ENCODE assay signal across 9 mouse cellular contexts in genomic region chr12:26112166-26113019, GRCm38 (mm10).
A peak's percentile ranks its signal among the peaks of the same experiment; 100 is the strongest.
DNase-seq lines count a peak whose midpoint lies in the region; ATAC-seq lines count a peak whose summit lies in the region.
"Had no signal": no experiment of that assay in that cellular context is flagged by ENCODE, and none has a peak within 500 bp of the region (broad histone marks: within the 10 kb centered on the region; RNA-seq: fewer than 3 reads in every experiment).

No protein-coding gene starts in this region.

- no peak for ATAC-seq in liver, embryonic 12.5 days

- no peak overlapping the region for H3K27ac ChIP-seq in liver, embryonic 12.5 days
- H3K27ac ChIP-seq: liver, embryonic 13.5 days had no signal

- DNase-seq in left cerebral cortex, postnatal 4 days, result peak; percentile 93
- no peak for DNase-seq in left cerebral cortex, adult 11 months (ENCODE audit: low spot score)
- DNase-seq in brain, adult 2 months (ENCODE audit: low read depth, low spot score), result peak; percentile 91
- DNase-seq in frontal cortex, postnatal 14 days (ENCODE audit: low spot score in 2 of 2), result peak; percentile 34 to 38
- DNase-seq in kidney, postnatal 10 days, result peak; percentile 52
- peak; percentile 83 for DNase-seq in ovary, adult 18-20 months (ENCODE audit: low spot score)
- no peak for DNase-seq in natural killer cell, adult 2 months (ENCODE audit: low spot score in 2 of 2)
- DNase-seq: liver, embryonic 13.5 days had no signal

- H3K4me3 ChIP-seq in liver, embryonic 12.5 days, result no peak overlapping the region
- H3K4me3 ChIP-seq: liver, embryonic 13.5 days had no signal

- no peak overlapping the region for H3K4me2 ChIP-seq in liver, embryonic 12.5 days
- H3K4me2 ChIP-seq: liver, embryonic 13.5 days had no signal

- H3K9ac ChIP-seq in liver, embryonic 12.5 days, result no peak overlapping the region
- H3K9ac ChIP-seq: liver, embryonic 13.5 days had no signal

- WGBS in liver, embryonic 12.5 days (ENCODE audit: insufficient replicate concordance), result 62% methylated on average over 8 of the region's 8 CpGs

- no peaks in the 10 kb centered on the region for H3K27me3 ChIP-seq in liver, embryonic 12.5 days (replicated peaks)
- H3K27me3 ChIP-seq: liver, embryonic 13.5 days had no signal

- intact Hi-C loops in left cerebral cortex, postnatal 4 days (cut with DNase I), result no loop called here

- no peaks in the 10 kb centered on the region for H3K4me1 ChIP-seq in liver, embryonic 12.5 days
- H3K4me1 ChIP-seq: liver, embryonic 13.5 days had no signal

- no peaks in the 10 kb centered on the region for H3K36me3 ChIP-seq in liver, embryonic 12.5 days
- H3K36me3 ChIP-seq: liver, embryonic 13.5 days had no signal

- no peaks in the 10 kb centered on the region for H3K9me3 ChIP-seq in liver, embryonic 12.5 days (replicated peaks)
- H3K9me3 ChIP-seq: liver, embryonic 13.5 days had no signal

Comparison
In these comparisons a context has a peak if more than half of its experiments do, and no peak if none do; other contexts are left out.
1. DNase-seq: peak in left cerebral cortex, postnatal 4 days (single experiment), brain, adult 2 months (single experiment), frontal cortex, postnatal 14 days (2 of 2), kidney, postnatal 10 days (single experiment) and ovary, adult 18-20 months (single experiment); none in left cerebral cortex, adult 11 months (single experiment) and natural killer cell, adult 2 months (0 of 2).